Mouse (Mus musculus): ENCODE results near the gene Srm. TPM values are rescaled to one million over a fixed set of nuclear protein-coding genes. Genes with fewer than 3 reads are reported as not detected.
A peak's percentile ranks its signal among the peaks of the same experiment; 100 is the strongest.

Srm gene
- polyA plus RNA-seq, 1 experiment: 3.4 TPM

- Histone ChIP-seq H3K9me3 (ENCODE audit: control insufficient read depth, low read length) (no peaks in the 10 kb centered on the region), H3K27me3 (ENCODE audit: control insufficient read depth) (no peaks in the 10 kb centered on the region), H3K4me3 (replicated peaks) (no peak overlapping the region), H3K36me3 (ENCODE audit: control insufficient read depth) (peaks cover 76% of the 10 kb centered on the region), H3K4me1 (ENCODE audit: control insufficient read depth) (peaks cover 11% of the 10 kb centered on the region)
- no peak for TF ChIP-seq GATA1 (IDR thresholded peaks at IDR 0.05; ENCODE audit: low read length)
- TF ChIP-seq TAL1 (IDR thresholded peaks at IDR 0.05; ENCODE audit: low read length): no peak
Measured at GRCm38 (mm10) chr4:148580765-148581164, 10.5 kb upstream of the Srm start.

- TF ChIP-seq GATA1 (IDR thresholded peaks at IDR 0.05; ENCODE audit: low read length) (no peak), TAL1 (IDR thresholded peaks at IDR 0.05; ENCODE audit: low read length) (no peak)
- Histone ChIP-seq H3K4me3 (replicated peaks) (no peak overlapping the region), H3K36me3 (ENCODE audit: control insufficient read depth) (peaks cover 70% of the 10 kb centered on the region), H3K9me3 (ENCODE audit: control insufficient read depth, low read length) (no peaks in the 10 kb centered on the region), H3K4me1 (ENCODE audit: control insufficient read depth) (peaks cover 11% of the 10 kb centered on the region), H3K27me3 (ENCODE audit: control insufficient read depth) (no peaks in the 10 kb centered on the region)
Measured at GRCm38 (mm10) chr4:148581422-148581821, 9.9 kb upstream of the Srm start.

- peaks cover 51% of the 10 kb centered on the region for H3K36me3 ChIP-seq (ENCODE audit: control insufficient read depth)
- TF ChIP-seq TAL1 (IDR thresholded peaks at IDR 0.05; ENCODE audit: low read length) (no peak), GATA1 (IDR thresholded peaks at IDR 0.05; ENCODE audit: low read length) (no peak)
- no peak overlapping the region for H3K4me3 ChIP-seq (replicated peaks)
- H3K27me3 ChIP-seq (ENCODE audit: control insufficient read depth): no peaks in the 10 kb centered on the region
- H3K4me1 ChIP-seq (ENCODE audit: control insufficient read depth): peaks cover 14% of the 10 kb centered on the region
- no peaks in the 10 kb centered on the region for H3K9me3 ChIP-seq (ENCODE audit: control insufficient read depth, low read length)
Measured at GRCm38 (mm10) chr4:148583257-148583656, 8.0 kb upstream of the Srm start.

- H3K27me3 ChIP-seq (ENCODE audit: control insufficient read depth): no peaks in the 10 kb centered on the region
- TF ChIP-seq TAL1 (IDR thresholded peaks at IDR 0.05; ENCODE audit: low read length) (no peak), GATA1 (IDR thresholded peaks at IDR 0.05; ENCODE audit: low read length) (no peak)
- peaks cover 25% of the 10 kb centered on the region for H3K4me1 ChIP-seq (ENCODE audit: control insufficient read depth)
- H3K9me3 ChIP-seq (ENCODE audit: control insufficient read depth, low read length): no peaks in the 10 kb centered on the region
- H3K36me3 ChIP-seq (ENCODE audit: control insufficient read depth): peaks cover 17% of the 10 kb centered on the region
- H3K4me3 ChIP-seq (replicated peaks): no peak overlapping the region
Measured at GRCm38 (mm10) chr4:148586648-148587047, 4.7 kb upstream of the Srm start.

- no peak overlapping the region for H3K4me3 ChIP-seq (replicated peaks)
- no peaks in the 10 kb centered on the region for H3K9me3 ChIP-seq (ENCODE audit: control insufficient read depth, low read length)
- no peak for TF ChIP-seq TAL1 (IDR thresholded peaks at IDR 0.05; ENCODE audit: low read length)
- no peak for TF ChIP-seq GATA1 (IDR thresholded peaks at IDR 0.05; ENCODE audit: low read length)
- H3K27me3 ChIP-seq (ENCODE audit: control insufficient read depth): no peaks in the 10 kb centered on the region
- H3K36me3 ChIP-seq (ENCODE audit: control insufficient read depth): peaks cover 11% of the 10 kb centered on the region
- peaks cover 26% of the 10 kb centered on the region for H3K4me1 ChIP-seq (ENCODE audit: control insufficient read depth)
Measured at GRCm38 (mm10) chr4:148588793-148589192, 2.5 kb upstream of the Srm start.

- peaks cover 26% of the 10 kb centered on the region for H3K4me1 ChIP-seq (ENCODE audit: control insufficient read depth)
- H3K9me3 ChIP-seq (ENCODE audit: control insufficient read depth, low read length): no peaks in the 10 kb centered on the region
- no peaks in the 10 kb centered on the region for H3K27me3 ChIP-seq (ENCODE audit: control insufficient read depth)
- H3K36me3 ChIP-seq (ENCODE audit: control insufficient read depth): peaks cover 19% of the 10 kb centered on the region
- no peak for TF ChIP-seq GATA1 (IDR thresholded peaks at IDR 0.05; ENCODE audit: low read length)
- TF ChIP-seq TAL1 (IDR thresholded peaks at IDR 0.05; ENCODE audit: low read length): no peak
- no peak overlapping the region for H3K4me3 ChIP-seq (replicated peaks)
Measured at GRCm38 (mm10) chr4:148589565-148589964, 1.7 kb upstream of the Srm start.

- Histone ChIP-seq H3K36me3 (ENCODE audit: control insufficient read depth) (peaks cover 28% of the 10 kb centered on the region), H3K9me3 (ENCODE audit: control insufficient read depth, low read length) (no peaks in the 10 kb centered on the region), H3K4me3 (replicated peaks) (peak overlapping the region; percentile 79), H3K27me3 (ENCODE audit: control insufficient read depth) (no peaks in the 10 kb centered on the region), H3K4me1 (ENCODE audit: control insufficient read depth) (peaks cover 26% of the 10 kb centered on the region)
- TF ChIP-seq GATA1 (IDR thresholded peaks at IDR 0.05; ENCODE audit: low read length): no peak
- TF ChIP-seq TAL1 (IDR thresholded peaks at IDR 0.05; ENCODE audit: low read length): no peak
Measured at GRCm38 (mm10) chr4:148590421-148591170, 707 bp upstream of the Srm start.

- Histone ChIP-seq H3K36me3 (ENCODE audit: control insufficient read depth) (peaks cover 39% of the 10 kb centered on the region), H3K4me1 (ENCODE audit: control insufficient read depth) (peaks cover 26% of the 10 kb centered on the region), H3K9me3 (ENCODE audit: control insufficient read depth, low read length) (no peaks in the 10 kb centered on the region), H3K4me3 (replicated peaks) (peak overlapping the region; percentile 79), H3K27me3 (ENCODE audit: control insufficient read depth) (no peaks in the 10 kb centered on the region)
- TF ChIP-seq TAL1 (IDR thresholded peaks at IDR 0.05; ENCODE audit: low read length) (no peak), GATA1 (IDR thresholded peaks at IDR 0.05; ENCODE audit: low read length) (no peak)
Measured at GRCm38 (mm10) chr4:148591637-148592380, 506 bp downstream of the Srm start.

- TF ChIP-seq TAL1 (IDR thresholded peaks at IDR 0.05; ENCODE audit: low read length): no peak
- no peak for TF ChIP-seq GATA1 (IDR thresholded peaks at IDR 0.05; ENCODE audit: low read length)
- Histone ChIP-seq H3K9me3 (ENCODE audit: control insufficient read depth, low read length) (peaks cover 10% of the 10 kb centered on the region), H3K36me3 (ENCODE audit: control insufficient read depth) (peaks cover 50% of the 10 kb centered on the region), H3K27me3 (ENCODE audit: control insufficient read depth) (no peaks in the 10 kb centered on the region), H3K4me1 (ENCODE audit: control insufficient read depth) (peaks cover 23% of the 10 kb centered on the region), H3K4me3 (replicated peaks) (no peak overlapping the region)
Measured at GRCm38 (mm10) chr4:148593996-148594395, 2.7 kb downstream of the Srm start.

Data from erythroblast, embryonic 14.5 days (primary cell).